Mouse (Mus musculus): ENCODE data around the gene Ano9. TPM values are rescaled to one million over a fixed set of nuclear protein-coding genes. Genes with fewer than 3 reads are reported as not detected.

The Ano9 gene
- polyA plus RNA-seq, 1 experiment = 13.7 TPM

GRCm38 (mm10) chr7:141099911-141100691 lies 17.5 kb downstream of the Ano9 start, which contains the start of gene Sigirr:
Gene Sigirr, minus strand, starts transcription at chr7:141100572.
- peak; percentile 42 for DNase-seq (ENCODE audit: low spot score)

GRCm38 (mm10) chr7:141097177-141097576 lies 20.4 kb downstream of the Ano9 start:
- DNase-seq (ENCODE audit: low spot score) = no peak

- DNase-seq (ENCODE audit: low spot score) = no peak
These were observed 21.0 kb downstream of the Ano9 start for GRCm38 (mm10) chr7:141096649-141097056.

GRCm38 (mm10) chr7:141096021-141096420 lies 21.6 kb downstream of the Ano9 start:
- DNase-seq (ENCODE audit: low spot score) = no peak

GRCm38 (mm10) chr7:141094487-141095205 lies 23.0 kb downstream of the Ano9 start:
- no peak for DNase-seq (ENCODE audit: low spot score)

GRCm38 (mm10) chr7:141093950-141094349 lies 23.7 kb downstream of the Ano9 start:
- no peak for DNase-seq (ENCODE audit: low spot score)

GRCm38 (mm10) chr7:141092051-141092735 lies 25.4 kb downstream of the Ano9 start:
- DNase-seq (ENCODE audit: low spot score) = peak; percentile 56

GRCm38 (mm10) chr7:141090228-141090627 lies 27.4 kb downstream of the Ano9 start:
- no peak for DNase-seq (ENCODE audit: low spot score)

- DNase-seq (ENCODE audit: low spot score) = no peak
These were observed 29.1 kb downstream of the Ano9 start for GRCm38 (mm10) chr7:141088473-141088872.

- no peak for DNase-seq (ENCODE audit: low spot score)
These were observed 29.7 kb downstream of the Ano9 start for GRCm38 (mm10) chr7:141087894-141088293.

GRCm38 (mm10) chr7:141079481-141080449 lies 37.8 kb downstream of the Ano9 start:
- peak; percentile 62 for DNase-seq (ENCODE audit: low spot score)

GRCm38 (mm10) chr7:141078876-141079275 lies 38.7 kb downstream of the Ano9 start:
- no peak for DNase-seq (ENCODE audit: low spot score)

GRCm38 (mm10) chr7:141077841-141078240 lies 39.8 kb downstream of the Ano9 start, which contains the start of gene Pkp3:
Gene Pkp3, plus strand, starts transcription at chr7:141078218.
- DNase-seq (ENCODE audit: low spot score) = no peak

GRCm38 (mm10) chr7:141073782-141074181 lies 43.8 kb downstream of the Ano9 start:
- DNase-seq (ENCODE audit: low spot score) = no peak

GRCm38 (mm10) chr7:141072017-141072745 lies 45.4 kb downstream of the Ano9 start:
- DNase-seq (ENCODE audit: low spot score) = no peak

GRCm38 (mm10) chr7:141070058-141070862 lies 47.3 kb downstream of the Ano9 start:
- DNase-seq (ENCODE audit: low spot score) = no peak

GRCm38 (mm10) chr7:141068351-141068750 lies 49.3 kb downstream of the Ano9 start:
- no peak for DNase-seq (ENCODE audit: low spot score)

GRCm38 (mm10) chr7:141064576-141064975 lies 53.0 kb downstream of the Ano9 start:
- DNase-seq (ENCODE audit: low spot score) = no peak

- DNase-seq (ENCODE audit: low spot score) = no peak
These were observed 53.4 kb downstream of the Ano9 start for GRCm38 (mm10) chr7:141064175-141064574.

GRCm38 (mm10) chr7:141063353-141063752 lies 54.3 kb downstream of the Ano9 start:
- DNase-seq (ENCODE audit: low spot score) = no peak
